8 mouse cellular contexts compared by ENCODE assay signal in genomic region chr10:81025639-81026275, GRCm38 (mm10). TPM values are rescaled to one million over a fixed set of nuclear protein-coding genes. Genes with fewer than 3 reads are reported as not detected.
DNase-seq lines count a peak whose midpoint lies in the region; ATAC-seq lines count a peak whose summit lies in the region.

Gene Diras1 (minus strand): TSS chr10:81025662.

- H3K9me3 ChIP-seq in megakaryocyte, embryonic 14.5 days, result peaks cover 7% of the 10 kb centered on the region
- no peaks in the 10 kb centered on the region for H3K9me3 ChIP-seq in limb, embryonic 10.5 days (replicated peaks)
- no peaks in the 10 kb centered on the region for H3K9me3 ChIP-seq in stomach, embryonic 16.5 days (replicated peaks; ENCODE audit: control insufficient read depth, low read length)

- H3K27me3 ChIP-seq in megakaryocyte, embryonic 14.5 days (replicated peaks), result peaks cover 59% of the 10 kb centered on the region
- H3K27me3 ChIP-seq in limb, embryonic 10.5 days (ENCODE audit: low read depth, poor library complexity, severe bottlenecking), result peaks cover 66% of the 10 kb centered on the region
- H3K27me3 ChIP-seq in stomach, embryonic 16.5 days (ENCODE audit: control insufficient read depth, insufficient read depth, low read length), result peaks cover 24% of the 10 kb centered on the region

- DNase-seq in frontal cortex, adult 2 months (ENCODE audit: extremely low spot score in 1 of 2, low spot score in 1 of 2), result no peak
- no peak for DNase-seq in limb, embryonic 10.5 days (ENCODE audit: low spot score)
- DNase-seq in frontal cortex, postnatal 25 days (ENCODE audit: low spot score in 2 of 2), result no peak
- no peak for DNase-seq in gastrocnemius, adult 18-20 months (ENCODE audit: low spot score)

- H3K4me1 ChIP-seq in megakaryocyte, embryonic 14.5 days, result peaks cover 36% of the 10 kb centered on the region
- H3K4me1 ChIP-seq in limb, embryonic 10.5 days, result peaks cover 16% of the 10 kb centered on the region
- H3K4me1 ChIP-seq in stomach, embryonic 16.5 days (ENCODE audit: control insufficient read depth, insufficient read depth, low read length), result peaks cover 5% of the 10 kb centered on the region

- peaks cover 8% of the 10 kb centered on the region for H3K36me3 ChIP-seq in megakaryocyte, embryonic 14.5 days (replicated peaks; ENCODE audit: low read length)
- peaks cover 4% of the 10 kb centered on the region; the same call in 1 of the 2 replicates for H3K36me3 ChIP-seq in limb, embryonic 10.5 days
- no peaks in the 10 kb centered on the region for H3K36me3 ChIP-seq in stomach, embryonic 16.5 days (ENCODE audit: control insufficient read depth, insufficient read depth, low read length)

- H3K27ac ChIP-seq in limb, embryonic 10.5 days, result no peak within 1 kb of the TSS
- H3K27ac ChIP-seq in stomach, embryonic 16.5 days (ENCODE audit: low read length), result no peak within 1 kb of the TSS

- H3K9ac ChIP-seq in stomach, embryonic 16.5 days (ENCODE audit: low read length), result peak within 1 kb of the TSS; percentile 56

- ATAC-seq in frontal cortex, adult (ENCODE audit: low TSS enrichment), result no peak
- ATAC-seq in megakaryocyte, adult 5-6 weeks (ENCODE audit: poor library complexity, severe bottlenecking), result no peak
- no peak for ATAC-seq in stomach, embryonic 16.5 days (ENCODE audit: insufficient read depth, low FRiP score)

- H3K4me2 ChIP-seq in stomach, embryonic 16.5 days (ENCODE audit: low read depth, low read length), result peak within 1 kb of the TSS; percentile 48

- H3K4me3 ChIP-seq in megakaryocyte, embryonic 14.5 days (replicated peaks), result peak within 1 kb of the TSS; percentile 59
- peak within 1 kb of the TSS; percentile 45 for H3K4me3 ChIP-seq in limb, embryonic 10.5 days
- H3K4me3 ChIP-seq in stomach, embryonic 16.5 days (replicated peaks; ENCODE audit: low read length), result peak within 1 kb of the TSS; percentile 33

- 53% methylated on average over 12 of the region's 12 CpGs for WGBS in limb, embryonic 10.5 days
- 39% methylated on average over 12 of the region's 12 CpGs for WGBS in stomach, embryonic 16.5 days

RNA-seq across cellular contexts. Expression of gene Diras1, which starts in this region (rescaled TPM):
- polyA plus RNA-seq in frontal cortex, adult 2 months (2012; rRNA removed), result 79.6 and 82.1 TPM in 2 replicates
- polyA plus RNA-seq in megakaryocyte, embryonic 14.5 days (2012; ENCODE audit: insufficient read depth, low replicate concordance), result 0.06 TPM in 1 of 2 replicates, not detected in the other
- total RNA-seq in megakaryocyte, adult 5-6 weeks (2015), result not detected in 2 replicates
- total RNA-seq in megakaryocyte, adult 5-6 weeks (2017), result 0.20 TPM in 1 of 2 replicates, not detected in the other
- 0.11 and 0.18 TPM in 2 replicates for polyA plus RNA-seq in limb, embryonic 10.5 days (2016; fragmentation: Nextera tagmentation; extraction: Ambion mirVana)
- polyA plus RNA-seq in stomach, embryonic 16.5 days (2015; fragmentation: Nextera tagmentation; extraction: Ambion mirVana), result 0.49 and 0.57 TPM in 2 replicates
- total RNA-seq in gastrocnemius, adult 18-20 months (2021), result under 1 TPM in 1 of 2 experiments, not detected in 1; 0.07 TPM

Comparison
In these comparisons a context has a peak if more than half of its experiments do, and no peak if none do; other contexts are left out.
1. RNA of gene Diras1 (polyA plus RNA-seq): 79.6 to 82.1 TPM in frontal cortex, adult 2 months; 0.49 to 0.57 TPM in stomach, embryonic 16.5 days, 0.11 to 0.18 TPM in limb, embryonic 10.5 days and 0.06 TPM in megakaryocyte, embryonic 14.5 days; every median in the first group is over 10 times any median in the second.
2. Peak in every context shown above with its lines, with median percentiles within 50 percentile points of each other: H3K4me3 ChIP-seq.